Mouse (Mus musculus): ENCODE data around the gene Fbxo2. TPM values are rescaled to one million over a fixed set of nuclear protein-coding genes. Genes with fewer than 3 reads are reported as not detected.

Fbxo2 gene
- polyA plus RNA-seq, 1 experiment: 1.5 TPM

DNA sequence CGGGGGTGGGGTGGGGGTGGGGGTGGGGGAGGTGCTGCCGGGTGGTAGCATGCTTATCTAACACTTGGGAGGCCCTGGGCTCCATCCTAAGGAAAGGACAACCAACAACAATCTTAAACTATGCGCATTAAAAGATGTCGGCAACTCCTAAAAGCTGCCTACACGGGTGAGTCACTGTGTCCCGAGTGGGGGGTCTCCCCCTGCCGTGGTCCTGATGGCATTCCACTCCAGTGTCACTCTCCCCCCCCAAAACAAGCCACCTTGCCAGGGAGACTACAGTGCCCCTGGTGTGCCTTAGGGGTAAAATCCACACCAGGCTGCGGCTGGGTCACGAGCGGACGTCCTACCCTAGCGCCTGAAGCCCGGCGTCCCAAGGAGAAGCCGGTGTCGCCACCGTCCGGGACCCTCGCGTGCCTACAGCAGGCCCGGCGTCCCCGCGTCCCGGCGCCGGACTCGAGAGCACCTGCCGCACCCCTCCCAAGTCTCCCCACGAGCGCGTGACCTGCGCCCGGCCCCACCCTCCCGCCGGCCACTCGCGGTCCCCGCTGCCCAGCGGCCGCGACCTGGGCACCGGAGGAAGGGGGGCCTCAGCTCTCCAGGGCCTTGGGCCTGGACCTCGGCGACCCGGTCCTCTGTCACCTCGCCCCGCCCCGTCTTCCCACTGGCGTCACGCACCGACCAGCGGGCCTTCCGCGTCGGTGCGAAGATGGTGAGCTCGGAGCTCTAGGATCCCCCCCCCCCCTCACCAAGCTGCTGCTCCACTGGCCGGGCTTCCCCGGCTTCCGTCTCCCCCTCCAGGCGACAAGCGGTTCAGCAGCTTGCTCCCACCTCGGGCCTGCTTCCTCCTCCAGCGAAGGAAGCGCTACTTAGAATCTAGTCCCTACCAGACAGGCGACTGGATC, 8.9 kb upstream of the Fbxo2 start, which contains the start of gene Fbxo6:
TSS of gene Fbxo6 (minus strand) at position 874 of the 902 bp plus-strand sequence.
- TF ChIP-seq POLR2A (IDR thresholded peaks at IDR 0.05; ENCODE audit: control insufficient read depth, extremely low read depth, insufficient read depth, low read length, poor library complexity) (peak; percentile 54; the same call in 1 of the 2 replicates), CTCF (IDR thresholded peaks at IDR 0.05; ENCODE audit: borderline replicate concordance, control insufficient read depth, extremely low read depth, insufficient read depth, low read length, poor library complexity) (peak; percentile 81; the same call in 1 of the 2 replicates)
- no peaks in the 10 kb centered on the region; the same call in 1 of the 2 replicates for H3K36me3 ChIP-seq (ENCODE audit: control insufficient read depth, insufficient read depth, low read length)
- H3K27ac ChIP-seq (ENCODE audit: control insufficient read depth, insufficient read depth, low read length): no peak within 1 kb of the TSS
- peaks cover 8% of the 10 kb centered on the region for H3K4me1 ChIP-seq (replicated peaks; ENCODE audit: control insufficient read depth, insufficient read depth, low read length)
- under 1% methylated on average over 67 of the region's 67 CpGs for WGBS
- peak within 1 kb of the TSS; percentile 96 for H3K4me3 ChIP-seq (ENCODE audit: control insufficient read depth, insufficient read depth, low read length)
- DNase-seq: peak; percentile 88
- no peaks in the 10 kb centered on the region for H3K27me3 ChIP-seq (ENCODE audit: control insufficient read depth, insufficient read depth, low read length)

DNA sequence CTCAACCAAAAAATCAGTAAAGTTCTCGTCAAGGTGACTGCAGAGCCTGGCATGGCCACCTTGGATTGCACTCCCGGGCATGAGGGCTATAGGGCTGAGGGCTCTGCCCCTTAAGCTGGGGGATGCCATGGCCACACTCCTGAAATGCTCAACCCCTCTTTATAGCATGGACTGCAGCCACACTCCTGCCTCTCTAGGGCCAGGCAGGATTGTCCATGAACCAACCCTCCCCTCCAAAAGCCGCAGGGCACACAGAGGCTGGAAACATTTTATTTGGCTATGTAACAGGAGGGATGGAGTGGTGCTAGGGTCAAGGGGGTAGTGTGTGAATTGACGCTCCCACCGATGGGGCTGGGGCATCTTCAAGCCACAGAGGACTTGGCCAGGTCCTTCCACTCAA, 7.9 kb upstream of the Fbxo2 start:
- WGBS: 92% methylated on average over 5 of the region's 5 CpGs
- DNase-seq: no peak
- no peak overlapping the region for H3K27ac ChIP-seq (ENCODE audit: control insufficient read depth, insufficient read depth, low read length)
- peaks cover 8% of the 10 kb centered on the region for H3K4me1 ChIP-seq (replicated peaks; ENCODE audit: control insufficient read depth, insufficient read depth, low read length)
- no peaks in the 10 kb centered on the region for H3K27me3 ChIP-seq (ENCODE audit: control insufficient read depth, insufficient read depth, low read length)
- no peak overlapping the region for H3K4me3 ChIP-seq (ENCODE audit: control insufficient read depth, insufficient read depth, low read length)
- no peaks in the 10 kb centered on the region; the same call in 1 of the 2 replicates for H3K36me3 ChIP-seq (ENCODE audit: control insufficient read depth, insufficient read depth, low read length)
- no peak for TF ChIP-seq CTCF (IDR thresholded peaks at IDR 0.05; ENCODE audit: borderline replicate concordance, control insufficient read depth, extremely low read depth, insufficient read depth, low read length, poor library complexity)
- TF ChIP-seq POLR2A (IDR thresholded peaks at IDR 0.05; ENCODE audit: control insufficient read depth, extremely low read depth, insufficient read depth, low read length, poor library complexity): no peak

DNA sequence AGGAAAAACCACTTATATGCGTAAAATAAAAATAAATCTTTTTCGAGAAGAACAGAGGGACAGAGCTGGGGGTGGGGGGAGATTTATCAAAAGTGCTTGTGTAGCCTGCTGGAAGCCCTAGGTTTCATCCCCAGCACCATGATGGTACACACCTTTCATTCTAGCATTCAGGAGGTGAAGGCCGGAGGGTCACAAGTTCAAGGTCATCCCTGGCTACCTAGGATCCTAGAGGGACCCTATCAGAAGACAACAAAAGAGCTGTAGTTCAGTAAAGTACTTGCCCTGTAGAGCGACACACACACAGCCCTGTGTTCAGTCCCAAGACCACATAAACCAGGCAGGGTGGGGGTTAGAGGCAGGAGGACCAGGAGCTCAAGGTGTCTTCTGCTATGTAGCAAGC, 6.4 kb upstream of the Fbxo2 start:
- Histone ChIP-seq H3K4me1 (replicated peaks; ENCODE audit: control insufficient read depth, insufficient read depth, low read length) (peaks cover 15% of the 10 kb centered on the region), H3K27ac (ENCODE audit: control insufficient read depth, insufficient read depth, low read length) (no peak overlapping the region), H3K36me3 (ENCODE audit: control insufficient read depth, insufficient read depth, low read length) (no peaks in the 10 kb centered on the region; the same call in 1 of the 2 replicates), H3K4me3 (ENCODE audit: control insufficient read depth, insufficient read depth, low read length) (no peak overlapping the region), H3K27me3 (ENCODE audit: control insufficient read depth, insufficient read depth, low read length) (no peaks in the 10 kb centered on the region)
- WGBS: 96% methylated on average over 4 of the region's 4 CpGs
- TF ChIP-seq CTCF (IDR thresholded peaks at IDR 0.05; ENCODE audit: borderline replicate concordance, control insufficient read depth, extremely low read depth, insufficient read depth, low read length, poor library complexity) (no peak), POLR2A (IDR thresholded peaks at IDR 0.05; ENCODE audit: control insufficient read depth, extremely low read depth, insufficient read depth, low read length, poor library complexity) (no peak)
- DNase-seq: no peak

DNA sequence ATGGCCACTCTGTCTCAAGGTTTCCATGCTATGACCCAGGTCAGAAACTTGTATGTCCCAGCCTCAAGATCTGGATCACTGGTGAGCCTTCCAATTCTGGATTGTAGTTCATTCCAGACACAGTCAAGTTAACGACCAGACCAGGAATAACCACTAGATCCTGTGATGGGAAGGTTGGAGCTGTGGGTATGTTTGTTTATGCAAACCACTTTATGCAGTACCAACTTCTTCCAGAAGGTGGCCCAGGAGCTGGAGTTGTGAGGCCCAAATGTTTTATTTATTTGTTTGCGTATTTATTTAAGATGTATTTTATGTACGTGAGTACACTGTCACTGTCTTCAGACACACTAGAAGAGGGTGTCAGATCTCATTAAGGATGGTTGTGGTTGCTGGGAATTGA, 5.4 kb upstream of the Fbxo2 start:
- no peaks in the 10 kb centered on the region for H3K27me3 ChIP-seq (ENCODE audit: control insufficient read depth, insufficient read depth, low read length)
- no peak overlapping the region for H3K27ac ChIP-seq (ENCODE audit: control insufficient read depth, insufficient read depth, low read length)
- DNase-seq: no peak
- TF ChIP-seq CTCF (IDR thresholded peaks at IDR 0.05; ENCODE audit: borderline replicate concordance, control insufficient read depth, extremely low read depth, insufficient read depth, low read length, poor library complexity) (no peak), POLR2A (IDR thresholded peaks at IDR 0.05; ENCODE audit: control insufficient read depth, extremely low read depth, insufficient read depth, low read length, poor library complexity) (no peak)
- no peaks in the 10 kb centered on the region; the same call in 1 of the 2 replicates for H3K36me3 ChIP-seq (ENCODE audit: control insufficient read depth, insufficient read depth, low read length)
- no peak overlapping the region for H3K4me3 ChIP-seq (ENCODE audit: control insufficient read depth, insufficient read depth, low read length)
- peaks cover 16% of the 10 kb centered on the region for H3K4me1 ChIP-seq (replicated peaks; ENCODE audit: control insufficient read depth, insufficient read depth, low read length)
- 81% methylated on average over 3 of the region's 3 CpGs for WGBS

DNA sequence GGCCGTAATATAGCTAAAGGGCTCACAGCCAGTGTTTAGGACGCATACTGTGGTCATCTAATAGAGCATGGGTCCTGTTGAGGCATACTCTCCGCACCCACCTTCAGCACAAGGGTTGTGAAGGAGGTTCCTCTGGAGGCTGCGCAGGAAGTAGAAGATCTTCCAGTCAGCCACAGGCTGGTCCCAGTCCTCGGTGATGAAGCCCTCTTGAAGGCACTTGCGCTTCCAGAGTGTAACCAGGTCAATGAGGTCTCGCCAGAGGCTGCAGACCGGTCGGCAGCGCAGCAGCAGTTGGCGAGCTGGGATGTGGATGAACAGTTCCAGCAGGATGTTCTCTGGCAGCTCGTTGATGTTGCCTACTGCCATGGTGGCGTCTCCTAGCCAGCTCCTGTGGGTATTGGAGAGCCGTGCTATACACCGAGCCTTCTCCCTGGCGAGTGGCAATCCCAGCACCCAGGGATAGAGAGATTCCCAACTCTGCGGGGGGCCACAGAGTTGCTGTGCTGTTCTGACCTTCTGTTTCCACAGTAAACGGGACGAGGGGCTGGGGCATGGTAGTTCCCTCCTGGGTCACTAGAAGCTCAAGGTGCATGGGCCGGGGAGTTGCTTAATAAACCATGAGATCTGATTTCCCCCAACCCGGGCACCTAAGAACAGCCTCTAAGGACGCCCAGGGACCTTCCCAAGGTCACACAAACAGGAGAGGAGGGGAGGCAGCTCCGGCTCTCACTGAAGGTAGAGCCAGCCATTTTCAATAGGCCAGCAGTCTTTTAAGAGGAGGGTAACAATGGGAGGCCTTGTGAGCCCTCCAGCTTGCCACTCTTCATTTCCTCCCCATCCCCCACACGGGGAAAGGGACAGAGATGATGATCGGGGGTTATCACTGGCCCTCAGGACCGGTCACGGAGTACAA, 1.7 kb upstream of the Fbxo2 start:
- H3K4me1 ChIP-seq (replicated peaks; ENCODE audit: control insufficient read depth, insufficient read depth, low read length): peaks cover 15% of the 10 kb centered on the region
- no peak for DNase-seq
- TF ChIP-seq CTCF (IDR thresholded peaks at IDR 0.05; ENCODE audit: borderline replicate concordance, control insufficient read depth, extremely low read depth, insufficient read depth, low read length, poor library complexity): no peak
- TF ChIP-seq POLR2A (IDR thresholded peaks at IDR 0.05; ENCODE audit: control insufficient read depth, extremely low read depth, insufficient read depth, low read length, poor library complexity): no peak
- H3K27me3 ChIP-seq (ENCODE audit: control insufficient read depth, insufficient read depth, low read length): peaks cover 7% of the 10 kb centered on the region; the same call in 1 of the 2 replicates
- H3K27ac ChIP-seq (ENCODE audit: control insufficient read depth, insufficient read depth, low read length): no peak overlapping the region
- 74% methylated on average over 27 of the region's 27 CpGs for WGBS
- H3K4me3 ChIP-seq (ENCODE audit: control insufficient read depth, insufficient read depth, low read length): peak overlapping the region; percentile 52
- no peaks in the 10 kb centered on the region; the same call in 1 of the 2 replicates for H3K36me3 ChIP-seq (ENCODE audit: control insufficient read depth, insufficient read depth, low read length)

Measured in thymus, adult 2 months (tissue).